Mouse (Mus musculus) kidney, postnatal 0 days (tissue): ENCODE results near the gene Ksr2. TPM values are rescaled to one million over a fixed set of nuclear protein-coding genes. Genes with fewer than 3 reads are reported as not detected.
A peak's percentile ranks its signal among the peaks of the same experiment; 100 is the strongest.

ENCODE experiments used
- ATAC-seq: fragments of 200-750 bp; cut with Nextera tagmentation; replicated peaks from 2 replicates; pipeline ENCODE4 v1.8.0; 2017; ENCODE audit warnings: low read depth, moderate number of reproducible peaks, moderate TSS enrichment, moderate library complexity; ENCODE audit not compliant: low FRiP score
- DNase-seq: peaks from one replicate; pipeline ENCODE4 v3.0.0-alpha.2; 2016; ENCODE audit warnings: low spot score
- H3K27ac ChIP-seq: fragments of 300-500 bp; sonication (generic); 2 replicates; pipeline ENCODE4 v1.5.1; 2014; ENCODE audit warnings: mild to moderate bottlenecking
- H3K27me3 ChIP-seq: fragments of 300-500 bp; sonication (generic); 2 replicates; pipeline ENCODE4 v1.6.1; 2014; ENCODE audit warnings: low read length, mixed read lengths; ENCODE audit not compliant: insufficient read depth
- H3K36me3 ChIP-seq: fragments of 300-500 bp; sonication (generic); 2 replicates; pipeline ENCODE4 v1.6.1; 2014; ENCODE audit warnings: low read length, mixed read lengths; ENCODE audit not compliant: insufficient read depth
- H3K4me1 ChIP-seq: fragments of 300-500 bp; sonication (generic); replicated peaks from 2 replicates; pipeline ENCODE4 v1.6.1; 2014; ENCODE audit warnings: antibody characterized with exemption, low read length, mixed read lengths; ENCODE audit not compliant: insufficient read depth
- H3K4me2 ChIP-seq: fragments of 300-500 bp; sonication (generic); 2 replicates; pipeline ENCODE4 v1.6.1; 2014; ENCODE audit warnings: mild to moderate bottlenecking, low read length, moderate library complexity, mixed read lengths
- H3K4me3 ChIP-seq: fragments of 300-500 bp; sonication (generic); replicated peaks from 2 replicates; pipeline ENCODE4 v1.5.1; 2014; ENCODE audit warnings: low read depth, low read length
- H3K9ac ChIP-seq: fragments of 300-500 bp; sonication (generic); 2 replicates; pipeline ENCODE4 v1.6.1; 2014; ENCODE audit warnings: low read depth, low read length
- H3K9me3 ChIP-seq: fragments of 300-500 bp; sonication (generic); replicated peaks from 2 replicates; pipeline ENCODE4 v1.6.1; 2016; ENCODE audit warnings: low read length, inconsistent platforms, mixed read lengths
- CTCF ChIP-seq: IDR thresholded peaks from 2 replicates; pipeline ENCODE4 v1.5.1; 2016; ENCODE audit warnings: antibody characterized with exemption, low read depth, mild to moderate bottlenecking, moderate library complexity
- WGBS: fragments of 180-500 bp; shearing (Covaris S2); extraction: QIAGEN DNeasy Blood & Tissue Kit; methylation state at CpG from one replicate; pipeline ENCODE4 v1.1.7; 2014; 5-methylcytosine and 5-hydroxymethylcytosine counted together
- polyA plus RNA-seq: library from polyadenylated mRNA; unstranded; fragments of >200 nt; fragmentation: Nextera tagmentation; extraction: Ambion mirVana; gene quantifications from 2 replicates; pipeline ENCODE4 v1.2.1, GENCODE M21; 2015

Gene Ksr2
- polyA plus RNA-seq, 1 experiment from 2014 or later: 0.71 TPM

GRCm38 (mm10) chr5:117810930-117811329, 397.1 kb downstream of the Ksr2 start:
- WGBS: 85% methylated on average over 7 of the region's 7 CpGs

DNA sequence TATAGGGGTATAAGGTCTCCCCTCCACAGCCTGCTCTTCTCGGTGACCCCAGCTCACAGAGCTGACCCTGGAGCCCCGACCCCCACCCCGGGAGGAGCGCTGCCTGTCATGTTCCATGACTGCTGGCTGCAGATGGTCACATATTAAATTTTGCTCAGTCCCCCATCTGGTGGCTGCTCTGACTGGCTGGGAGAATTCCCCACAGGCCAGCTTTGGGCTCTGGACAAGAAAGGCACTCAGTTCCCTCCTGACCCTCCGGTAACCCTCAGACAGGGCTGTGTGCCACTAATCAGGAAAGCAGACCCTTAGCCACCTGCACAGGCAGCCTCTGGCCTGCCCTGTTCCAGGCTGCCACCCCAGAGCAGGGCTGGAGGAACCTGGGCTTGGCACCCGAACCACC, 405.0 kb downstream of the Ksr2 start:
- TF ChIP-seq CTCF: no peak
- no peak for ATAC-seq
- H3K4me2 ChIP-seq: no peak overlapping the region
- H3K27ac ChIP-seq: no peak overlapping the region
- no peaks in the 10 kb centered on the region for H3K27me3 ChIP-seq
- no peaks in the 10 kb centered on the region for H3K36me3 ChIP-seq
- H3K4me3 ChIP-seq: no peak overlapping the region
- H3K4me1 ChIP-seq: 0 out of 2 replicates have a peak, but pooled peaks cover 3% of the 10 kb centered on the region
- DNase-seq: no peak
- no peak overlapping the region for H3K9ac ChIP-seq
- H3K9me3 ChIP-seq: no peaks in the 10 kb centered on the region
- WGBS: 56% methylated on average over 6 of the region's 6 CpGs

More at GRCm38 (mm10) chr5:117810930-117811329, 397.1 kb downstream of the Ksr2 start:
- no peak overlapping the region for H3K27ac ChIP-seq
- no peaks in the 10 kb centered on the region for H3K4me1 ChIP-seq
- no peaks in the 10 kb centered on the region for H3K27me3 ChIP-seq
- DNase-seq (no peak), ATAC-seq (no peak)
- no peak overlapping the region for H3K4me2 ChIP-seq
- H3K9me3 ChIP-seq: no peaks in the 10 kb centered on the region
- no peak overlapping the region for H3K4me3 ChIP-seq
- no peaks in the 10 kb centered on the region for H3K36me3 ChIP-seq
- no peak overlapping the region for H3K9ac ChIP-seq
- TF ChIP-seq CTCF: no peak

GRCm38 (mm10) chr5:117820445-117820844, 406.6 kb downstream of the Ksr2 start:
- peak; percentile 62; the same call in 1 of the 2 replicates for ATAC-seq
- Histone ChIP-seq H3K4me2 (no peak overlapping the region), H3K9me3 (no peaks in the 10 kb centered on the region), H3K36me3 (no peaks in the 10 kb centered on the region), H3K27me3 (no peaks in the 10 kb centered on the region), H3K4me1 (0 out of 2 replicates have a peak, but pooled peaks cover 3% of the 10 kb centered on the region), H3K27ac (no peak overlapping the region), H3K9ac (no peak overlapping the region), H3K4me3 (no peak overlapping the region)
- 31% methylated on average over 7 of the region's 7 CpGs for WGBS
- DNase-seq: peak; percentile 77
- TF ChIP-seq CTCF: no peak

GRCm38 (mm10) chr5:117823811-117824210, 410.0 kb downstream of the Ksr2 start:
- Histone ChIP-seq H3K9ac (no peak overlapping the region), H3K27ac (no peak overlapping the region), H3K9me3 (no peaks in the 10 kb centered on the region), H3K27me3 (no peaks in the 10 kb centered on the region), H3K36me3 (no peaks in the 10 kb centered on the region), H3K4me3 (no peak overlapping the region), H3K4me1 (0 out of 2 replicates have a peak, but pooled peaks cover 3% of the 10 kb centered on the region), H3K4me2 (no peak overlapping the region)
- DNase-seq: no peak
- no peak for TF ChIP-seq CTCF
- 93% methylated on average over 9 of the region's 9 CpGs for WGBS
- no peak for ATAC-seq

GRCm38 (mm10) chr5:117824486-117824885, 410.7 kb downstream of the Ksr2 start:
- ATAC-seq: no peak
- no peaks in the 10 kb centered on the region for H3K27me3 ChIP-seq
- no peak overlapping the region for H3K4me3 ChIP-seq
- no peak overlapping the region for H3K27ac ChIP-seq
- 82% methylated on average over 5 of the region's 5 CpGs for WGBS
- H3K9ac ChIP-seq: no peak overlapping the region
- no peaks in the 10 kb centered on the region for H3K9me3 ChIP-seq
- H3K4me2 ChIP-seq: no peak overlapping the region
- TF ChIP-seq CTCF: peak; percentile 52
- H3K4me1 ChIP-seq: 0 out of 2 replicates have a peak, but pooled peaks cover 3% of the 10 kb centered on the region
- no peak for DNase-seq
- H3K36me3 ChIP-seq: no peaks in the 10 kb centered on the region

Other genes with a start within 250 kb of the Ksr2 start
- 625 and 668 TPM in 2 replicates for gene Pebp1, start 126.4 kb upstream of the Ksr2 start, polyA plus RNA-seq
- 9.5 and 11.6 TPM in 2 replicates for gene Vsig10, start 94.9 kb upstream of the Ksr2 start, polyA plus RNA-seq
- gene Wsb2, start 56.7 kb upstream of the Ksr2 start, polyA plus RNA-seq: 89.3 and 92.2 TPM in 2 replicates
- 54.7 and 60.2 TPM in 2 replicates for gene Rfc5, start 25.0 kb upstream of the Ksr2 start, polyA plus RNA-seq